Mouse (Mus musculus) hindlimb bud, embryonic 11.5 days (tissue): ENCODE measurements at regions not wholly inside any gene's neighbourhood (a gene's known extent, or its start where the extent isn't known, plus 50 kb on each side); places are given as distances from the start of the nearest gene placed in this dataset.
A peak's percentile ranks its signal among the peaks of the same experiment; 100 is the strongest.

Experiments used
- DNase-seq: peaks from one replicate; pipeline ENCODE4 v3.0.0-alpha.2; 2012; ENCODE audit warnings: low read depth, low spot score; ENCODE audit errors: extremely low spot score

GRCm38 (mm10) chr6:126481257-126481656 lies 54.0 kb downstream of the Kcna5 start:
- DNase-seq = no peak

- no peak for DNase-seq
Observed at GRCm38 (mm10) chr6:126477506-126477905, 57.7 kb downstream of the Kcna5 start.

- DNase-seq = no peak
Observed at GRCm38 (mm10) chr6:126476758-126477157, 58.5 kb downstream of the Kcna5 start.

DNA sequence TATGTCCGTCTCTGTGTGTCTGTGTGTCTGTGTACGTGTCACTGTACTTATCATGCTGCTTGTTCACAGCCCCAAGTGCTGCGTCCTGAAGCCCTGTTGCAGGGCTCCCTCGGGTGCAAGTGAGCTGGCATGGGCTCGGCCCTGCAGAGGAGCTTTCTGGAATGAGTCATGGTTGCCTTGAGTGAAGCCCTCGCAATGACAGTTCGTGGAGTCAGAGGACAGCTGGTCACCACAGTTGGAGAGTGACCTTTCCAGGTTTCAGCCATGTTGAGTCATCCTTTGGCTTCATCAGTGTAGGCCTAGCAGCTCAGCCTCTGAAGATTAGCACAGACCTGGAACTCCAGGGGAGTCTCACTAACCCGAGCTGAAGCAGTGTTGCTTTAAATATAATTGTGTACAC lies 59.7 kb downstream of the Kcna5 start:
- DNase-seq = no peak

DNA sequence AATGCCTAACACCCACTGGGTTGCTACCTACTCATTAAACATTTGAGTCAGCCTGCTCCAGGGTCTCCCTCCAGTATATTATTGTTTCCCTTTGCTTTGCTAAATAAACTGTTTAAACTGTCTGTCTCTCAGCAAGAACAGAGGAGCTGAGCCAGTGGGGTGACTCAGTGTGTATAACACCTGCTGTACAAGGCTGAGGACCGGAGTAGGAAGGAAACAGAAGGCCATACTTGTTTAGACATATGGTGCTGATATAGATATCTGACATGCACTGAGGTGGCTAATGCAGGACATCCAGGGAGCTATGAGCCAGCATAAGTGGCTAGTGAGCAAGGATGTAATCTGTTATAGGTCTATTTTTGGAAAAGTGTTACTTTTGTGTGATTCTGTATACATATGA lies 81.5 kb downstream of the Kcna5 start:
- DNase-seq = no peak

GRCm38 (mm10) chr6:126445519-126445918 lies 89.7 kb downstream of the Kcna5 start:
- no peak for DNase-seq

GRCm38 (mm10) chr6:126440254-126440653 lies 95.0 kb downstream of the Kcna5 start:
- no peak for DNase-seq

DNA sequence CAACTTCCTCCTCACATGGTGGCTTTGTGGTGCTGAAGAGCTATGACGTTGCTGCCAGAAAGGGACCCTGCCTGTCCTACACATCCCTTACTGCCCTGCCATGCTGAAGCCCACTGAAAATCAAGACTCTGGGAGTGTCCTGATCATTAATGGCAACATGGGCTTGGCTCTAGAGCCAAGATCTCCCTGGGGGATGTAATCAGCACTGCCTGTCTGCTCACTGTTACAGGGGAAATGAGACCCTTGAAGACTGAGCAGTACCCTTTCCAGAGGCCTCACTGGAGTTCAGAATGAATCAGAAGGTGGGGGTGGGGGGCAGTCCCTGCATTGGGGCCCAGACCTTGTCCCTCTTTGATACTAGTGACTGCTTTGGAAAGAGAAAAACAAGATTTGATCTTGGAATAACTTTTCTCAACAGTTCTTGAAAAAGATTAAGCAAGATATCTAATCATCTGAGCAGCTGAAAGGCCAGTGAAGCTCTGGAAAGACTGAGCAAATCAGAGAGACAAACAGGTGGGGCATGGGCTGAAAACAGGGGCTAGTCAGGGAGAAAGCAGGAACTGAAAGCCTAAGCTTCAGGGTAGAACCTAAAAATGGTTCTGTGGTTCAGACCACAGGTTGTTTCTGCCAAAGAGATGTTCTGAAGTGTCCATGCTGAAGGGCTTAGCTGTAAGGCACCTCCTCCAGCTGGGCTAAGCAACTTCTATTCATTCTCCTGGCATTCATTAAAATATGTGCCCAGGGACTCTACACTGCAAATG lies 97.1 kb downstream of the Kcna5 start:
- no peak for DNase-seq

DNA sequence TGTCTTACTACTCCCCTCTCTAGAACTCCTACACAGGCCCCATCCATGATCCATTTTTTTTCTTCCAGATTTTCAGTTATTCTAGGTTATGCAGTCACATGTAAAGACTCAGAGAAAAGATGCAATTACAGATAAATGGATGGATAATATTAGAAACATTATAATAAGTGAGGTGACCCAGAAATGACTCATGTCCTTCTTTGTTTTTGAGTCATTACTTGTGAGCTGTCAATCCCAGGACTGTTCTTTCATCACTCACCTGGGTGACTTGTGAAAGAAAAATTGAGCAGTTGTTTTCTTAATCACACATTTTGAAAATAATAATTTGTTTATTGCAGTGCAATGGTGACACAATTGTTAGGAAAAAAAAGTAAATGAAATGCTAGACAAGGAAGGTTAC lies 108.0 kb downstream of the Kcna5 start:
- no peak for DNase-seq

- no peak for DNase-seq
Observed at GRCm38 (mm10) chr6:126405736-126406135, 129.5 kb downstream of the Kcna5 start.

GRCm38 (mm10) chr6:126404331-126405070 lies 130.7 kb downstream of the Kcna5 start:
- no peak for DNase-seq

- no peak for DNase-seq
Observed at GRCm38 (mm10) chr6:126399595-126399994, 135.6 kb downstream of the Kcna5 start.

DNA sequence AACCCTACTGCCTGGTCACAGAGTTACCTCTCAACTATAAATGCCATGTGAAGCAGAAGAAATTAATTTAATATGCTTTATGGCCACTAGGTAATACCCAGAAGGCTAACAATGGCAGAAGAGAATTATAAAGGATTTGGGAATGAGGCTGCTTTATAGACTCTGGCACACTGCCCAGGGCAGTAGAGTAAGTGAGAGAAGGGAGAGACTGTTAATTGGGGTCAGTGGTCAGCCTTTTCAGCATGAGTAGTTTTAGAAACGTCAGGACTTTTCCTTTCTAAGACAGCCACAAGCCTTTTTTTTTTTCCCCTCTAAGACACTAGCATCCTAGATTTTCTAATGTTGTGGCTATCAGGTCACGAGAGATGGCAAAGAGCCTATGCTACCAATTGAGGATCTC lies 136.6 kb downstream of the Kcna5 start:
- no peak for DNase-seq

GRCm38 (mm10) chr6:126395015-126395414 lies 140.2 kb downstream of the Kcna5 start:
- DNase-seq = no peak

DNA sequence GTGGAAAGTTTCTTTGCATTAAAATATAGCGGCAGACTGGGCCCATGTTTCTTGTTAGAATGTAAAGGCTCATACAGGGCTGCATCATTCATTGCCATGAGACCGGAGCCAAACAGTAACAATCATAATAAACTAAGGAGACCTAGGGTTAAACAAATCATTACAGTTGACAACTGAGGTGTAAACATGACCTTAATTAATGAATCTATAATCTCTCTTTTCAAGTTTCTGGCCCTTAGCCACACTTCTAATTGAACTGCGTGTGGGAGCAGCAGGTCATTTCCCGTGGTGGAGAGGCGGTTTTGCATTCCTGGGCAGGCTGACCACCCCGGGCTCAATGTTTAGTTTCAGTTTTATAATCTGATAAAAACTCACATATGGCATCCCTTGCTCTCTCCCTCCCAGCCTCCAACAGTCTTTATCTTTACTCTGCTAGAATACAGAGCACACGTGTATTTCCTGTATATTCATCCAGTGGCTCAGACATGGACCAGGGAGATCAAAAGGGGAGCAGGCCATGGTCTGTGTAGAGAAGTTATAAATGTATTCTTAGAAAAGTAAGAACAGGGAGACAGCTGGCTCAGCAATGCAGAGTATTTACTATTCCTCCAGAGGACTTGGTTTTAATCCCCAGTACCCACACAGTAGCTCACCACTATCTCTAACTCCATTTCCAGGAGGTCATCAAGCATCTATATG lies 141.0 kb downstream of the Kcna5 start:
- DNase-seq = no peak

GRCm38 (mm10) chr6:126384210-126385012 lies 150.8 kb downstream of the Kcna5 start:
- no peak for DNase-seq

DNA sequence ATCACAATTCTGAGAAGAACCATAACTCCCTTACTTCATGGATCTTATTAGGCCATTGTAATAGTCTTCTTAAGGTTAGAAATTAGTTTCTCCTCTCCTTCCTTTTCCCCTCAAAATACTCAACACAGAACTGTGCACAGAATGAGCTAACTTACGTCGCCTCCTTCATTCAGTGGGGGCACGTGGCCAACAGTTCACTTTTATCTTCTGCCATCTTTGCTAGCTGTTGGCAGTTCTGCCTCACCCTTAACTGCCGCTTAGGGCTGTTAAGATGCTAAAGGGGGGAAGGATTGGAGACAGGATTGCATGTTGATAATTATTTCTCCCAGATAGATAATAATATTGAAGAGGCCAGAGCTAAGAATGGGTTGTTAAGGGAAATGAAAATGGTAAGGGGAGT lies 158.0 kb downstream of the Kcna5 start:
- no peak for DNase-seq

DNA sequence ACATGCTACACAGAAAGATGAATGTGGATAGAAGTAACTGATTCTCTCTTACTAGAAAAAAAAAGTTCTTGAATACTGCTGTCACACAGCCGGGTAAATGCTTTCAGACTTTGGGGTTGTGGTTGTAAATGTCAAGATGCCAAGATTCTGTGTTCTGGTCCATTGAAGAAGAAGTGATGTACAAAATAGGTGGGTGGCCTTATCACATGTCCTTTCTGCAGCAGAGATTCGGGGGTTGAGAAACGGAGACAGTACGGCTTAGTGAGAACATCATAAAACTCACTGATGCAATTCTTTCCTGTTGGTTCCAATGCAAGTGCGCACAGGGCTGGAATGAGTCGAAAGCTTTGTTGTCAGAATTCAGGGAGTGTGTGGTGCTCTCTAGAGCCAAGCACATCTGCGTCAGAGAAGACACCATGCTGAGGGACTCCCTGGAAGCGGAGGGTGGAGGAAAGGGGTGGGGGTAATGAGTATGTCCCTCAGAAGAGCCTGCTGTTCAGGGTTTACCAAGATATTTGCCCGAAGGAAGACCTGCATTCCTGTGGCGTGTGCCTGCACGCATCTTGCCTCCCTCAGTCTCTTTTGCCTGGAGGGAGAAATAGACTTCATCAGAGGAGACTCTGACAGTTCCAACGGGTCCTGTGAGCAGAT lies 160.1 kb downstream of the Kcna5 start:
- DNase-seq = no peak

GRCm38 (mm10) chr6:126371971-126372370 lies 163.2 kb downstream of the Kcna5 start:
- peak; percentile 18 for DNase-seq

GRCm38 (mm10) chr6:126371489-126371888 lies 163.7 kb downstream of the Kcna5 start:
- no peak for DNase-seq

DNA sequence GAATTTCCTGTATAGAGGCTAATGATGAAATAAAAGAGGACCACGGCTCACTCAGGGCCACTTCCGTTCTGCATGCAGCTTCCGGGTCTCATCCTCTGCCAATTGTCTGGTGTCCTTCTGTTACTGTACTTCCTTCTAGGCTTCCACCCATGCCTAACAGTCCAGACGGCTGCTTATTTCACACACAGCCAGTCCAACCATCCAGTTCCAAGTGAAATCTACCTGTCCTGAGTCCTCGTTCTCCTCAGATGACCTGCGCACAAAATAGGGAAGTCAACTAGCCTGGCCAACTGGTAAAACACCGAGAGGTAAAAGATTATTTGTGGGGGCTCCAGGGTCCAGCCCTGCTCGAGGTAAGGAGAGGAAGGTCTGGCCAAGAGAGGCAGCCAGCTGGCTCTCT lies 169.7 kb downstream of the Kcna5 start:
- no peak for DNase-seq
